Mouse (Mus musculus): ENCODE measurements around the gene Kcnk18.

GRCm38 (mm10) chr19:59218991-59219390, at the start of gene Kcnk18:
- TF ChIP-seq CTCF (IDR thresholded peaks at IDR 0.05; ENCODE audit: low read depth, low read length) (no peak), POLR2A (IDR thresholded peaks at IDR 0.05; ENCODE audit: extremely low read depth, insufficient read depth, low read length) (no peak)
